Mouse (Mus musculus) layer of hippocampus, adult 18-20 months (tissue): ENCODE measurements at regions not wholly inside any gene's neighbourhood (a gene's known extent, or its start where the extent isn't known, plus 50 kb on each side); places are given as distances from the start of the nearest gene placed in this dataset.

Experiments used
- DNase-seq, 2 experiments: peaks; one replicate each; pipeline ENCODE4 v3.0.0; 2022; ENCODE audit warnings: low spot score in 2 of 2

DNA sequence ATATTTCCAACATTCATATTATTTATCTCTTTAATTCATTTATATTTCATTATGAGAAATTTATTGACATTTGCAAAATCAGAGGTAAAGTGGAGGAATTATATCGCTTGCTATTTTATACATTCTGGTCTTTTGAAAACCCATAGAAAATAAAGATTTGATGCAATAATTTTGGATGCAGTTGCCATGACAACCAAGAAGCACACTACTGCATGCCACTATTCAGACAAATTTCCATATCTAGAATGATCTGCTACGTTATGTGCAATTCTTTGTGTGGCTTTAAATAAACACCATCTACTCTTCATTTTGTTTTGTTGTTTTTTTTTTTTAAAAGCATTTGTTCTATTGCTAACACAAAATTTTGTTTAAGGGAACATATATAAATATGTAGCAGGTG lies 474.4 kb downstream of the Pcdh18 start:
- no peak for DNase-seq

DNA sequence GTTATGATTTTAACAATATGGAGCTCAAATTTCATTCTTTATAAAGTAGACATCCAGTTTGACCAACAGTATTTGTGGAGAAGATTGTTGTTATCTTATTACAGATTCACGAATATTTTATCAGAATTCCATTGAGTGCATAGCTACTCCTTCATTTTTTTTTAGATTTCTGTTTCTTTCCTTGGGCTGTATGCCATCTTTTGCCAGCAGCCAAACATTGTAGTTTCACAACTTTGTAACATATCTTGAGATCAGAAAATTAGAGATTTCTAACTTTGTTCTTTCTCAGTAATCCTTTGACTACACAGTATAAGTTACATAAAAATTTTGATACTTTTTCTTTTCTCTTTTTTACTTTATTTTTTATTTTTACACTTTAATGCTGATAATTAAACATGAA lies 478.8 kb downstream of the Pcdh18 start:
- no peak for DNase-seq

DNA sequence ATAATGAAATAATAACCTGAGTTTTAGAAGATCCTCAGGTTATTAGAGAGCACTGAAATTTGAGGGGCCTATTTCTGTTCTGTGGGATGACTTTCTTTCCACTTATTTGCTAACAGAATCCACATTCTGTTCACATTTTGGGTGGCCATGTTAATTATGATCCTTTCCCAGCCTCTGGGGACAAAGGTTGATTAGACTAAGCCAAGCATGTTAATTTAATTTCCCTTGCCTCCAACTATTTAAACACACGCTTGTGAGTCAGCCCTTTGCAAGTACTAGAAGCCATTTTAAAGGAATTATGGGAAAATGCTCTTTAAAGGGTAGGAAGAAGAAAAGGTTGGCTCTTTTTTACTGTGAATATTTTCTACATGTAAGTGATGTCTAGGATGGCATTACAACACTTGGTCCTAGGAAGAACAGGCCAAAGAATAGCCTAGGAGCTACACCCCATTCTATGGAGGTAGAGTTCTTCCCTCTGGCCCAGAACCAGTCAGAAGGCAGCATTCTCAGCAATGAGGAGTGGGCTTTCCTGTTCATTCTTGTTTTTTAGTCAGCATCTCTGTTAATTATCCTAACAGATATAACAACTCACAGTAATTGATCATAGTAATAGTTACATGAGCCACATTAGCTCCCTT lies 482.7 kb downstream of the Pcdh18 start:
- DNase-seq: no peak

DNA sequence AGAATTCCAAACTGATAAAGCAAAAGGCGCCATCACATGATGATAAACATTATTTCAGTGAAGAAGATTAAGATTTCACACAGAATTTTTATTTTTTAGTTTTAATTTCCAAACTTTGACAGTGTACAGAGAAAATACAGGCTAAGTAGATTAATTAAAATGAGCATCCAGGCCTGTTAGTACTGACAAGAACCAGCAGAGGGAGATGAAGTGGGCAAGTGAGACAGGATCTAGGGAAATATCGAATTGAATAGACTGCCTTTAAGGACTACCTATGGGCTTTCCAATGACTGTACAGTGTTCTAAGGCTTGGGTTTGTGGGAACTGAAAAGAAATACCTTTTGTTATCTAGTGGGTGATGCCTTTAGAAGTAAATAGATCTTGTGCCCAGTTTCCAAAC lies 491.1 kb downstream of the Pcdh18 start:
- peak in 1 of 2 experiments; percentile 21 for DNase-seq
